Mouse (Mus musculus) liver, postnatal 0 days (tissue): Measurements from ENCODE around the gene Spock1. TPM values are rescaled to one million over a fixed set of nuclear protein-coding genes. Genes with fewer than 3 reads are reported as not detected.

Experiments
- ATAC-seq: fragments of 200-750 bp; cut with Nextera tagmentation; 2 replicates; pipeline ENCODE4 v1.8.0; 2017; ENCODE audit warnings: mild to moderate bottlenecking, moderate library complexity
- DNase-seq: peaks from one replicate; pipeline ENCODE4 v3.0.0-alpha.2; 2016
- H3K27ac ChIP-seq: fragments of 300-500 bp; sonication (generic); 2 replicates; pipeline ENCODE4 v1.5.1; 2014; ENCODE audit warnings: antibody characterized with exemption, moderate library complexity, mild to moderate bottlenecking, low read depth
- H3K27me3 ChIP-seq: fragments of 300-500 bp; sonication (generic); 2 replicates; pipeline ENCODE4 v1.6.1; 2014; ENCODE audit warnings: low read length, control low read depth, mixed read lengths; ENCODE audit not compliant: insufficient read depth
- H3K36me3 ChIP-seq: fragments of 300-500 bp; sonication (generic); replicated peaks from 2 replicates; pipeline ENCODE4 v1.6.1; 2014; ENCODE audit warnings: mild to moderate bottlenecking, control low read depth, low read length, moderate library complexity, mixed read lengths; ENCODE audit not compliant: insufficient read depth
- H3K4me1 ChIP-seq: fragments of 300-500 bp; sonication (generic); 2 replicates; pipeline ENCODE4 v1.6.1; 2014; ENCODE audit warnings: antibody characterized with exemption, mild to moderate bottlenecking, control low read depth; ENCODE audit not compliant: insufficient read depth
- H3K4me2 ChIP-seq: fragments of 300-500 bp; sonication (generic); 2 replicates; pipeline ENCODE4 v1.6.1; 2014; ENCODE audit warnings: low read depth, mild to moderate bottlenecking, low read length, moderate library complexity, mixed read lengths
- H3K4me3 ChIP-seq: fragments of 300-500 bp; sonication (generic); 2 replicates; pipeline ENCODE4 v1.5.1; 2014; ENCODE audit warnings: low read depth, low read length
- H3K9ac ChIP-seq: fragments of 300-500 bp; sonication (generic); replicated peaks from 2 replicates; pipeline ENCODE4 v1.6.1; 2014; ENCODE audit warnings: mild to moderate bottlenecking, moderate library complexity
- H3K9me3 ChIP-seq: fragments of 300-500 bp; sonication (generic); 2 replicates; pipeline ENCODE4 v1.6.1; 2016; ENCODE audit warnings: mild to moderate bottlenecking, control low read depth, low read length, mixed read lengths
- CTCF ChIP-seq: sonication (generic); IDR thresholded peaks from 2 replicates; pipeline ENCODE4 v1.5.1; 2016; ENCODE audit warnings: antibody characterized with exemption, low read depth
- EP300 ChIP-seq: IDR thresholded peaks from 2 replicates; pipeline ENCODE4 v1.6.1; 2016; ENCODE audit warnings: antibody characterized with exemption, low read depth, mild to moderate bottlenecking
- whole genome bisulfite sequencing: fragments of 180-500 bp; shearing (Covaris S2); extraction: QIAGEN DNeasy Blood & Tissue Kit; methylation state at CpG from one replicate; pipeline ENCODE4 v1.1.7; 2014; ENCODE audit not compliant: insufficient replicate concordance; 5-methylcytosine and 5-hydroxymethylcytosine counted together
- polyA plus RNA-seq: library from polyadenylated mRNA; unstranded; fragments of >200 nt; fragmentation: Nextera tagmentation; extraction: Ambion mirVana; gene quantifications from 2 replicates; pipeline ENCODE4 v1.2.1, GENCODE M21; 2015

The Spock1 gene
- polyA plus RNA-seq, 1 experiment from 2014 or later, result not detected

- Histone ChIP-seq H3K4me1 (no peaks in the 10 kb centered on the region), H3K27me3 (no peaks in the 10 kb centered on the region), H3K9ac (no peak overlapping the region), H3K36me3 (no peaks in the 10 kb centered on the region), H3K4me3 (no peak overlapping the region), H3K9me3 (no peaks in the 10 kb centered on the region), H3K4me2 (no peak overlapping the region), H3K27ac (no peak overlapping the region)
- ATAC-seq (no peak), DNase-seq (no peak)
- 90% methylated on average over 11 of the region's 11 CpGs for WGBS
- TF ChIP-seq EP300 (no peak), CTCF (no peak)
Measured at GRCm38 (mm10) chr13:57878797-57879196, 29.3 kb downstream of the Spock1 start.

DNA sequence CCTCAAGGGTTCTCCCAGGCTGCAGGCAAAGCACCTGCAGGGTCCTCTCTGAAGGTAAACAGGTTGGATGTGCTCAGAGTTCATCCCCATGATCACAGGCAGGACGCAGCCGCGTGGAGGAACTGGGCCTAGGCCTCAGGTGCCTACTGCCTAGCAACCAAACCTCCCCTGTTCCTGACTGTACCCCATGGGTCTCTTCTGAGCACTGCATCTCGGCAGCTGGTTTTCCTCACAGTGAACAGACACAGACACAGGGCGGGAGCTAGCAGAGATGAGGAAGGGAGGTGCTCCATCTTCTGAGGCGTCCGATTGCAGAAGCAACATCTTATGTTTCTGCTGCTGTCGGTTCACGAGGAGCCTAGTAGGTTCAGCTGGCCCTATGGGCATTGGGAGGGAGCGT, 30.4 kb downstream of the Spock1 start:
- H3K4me3 ChIP-seq, result no peak overlapping the region
- H3K4me1 ChIP-seq, result no peaks in the 10 kb centered on the region
- no peaks in the 10 kb centered on the region for H3K9me3 ChIP-seq
- ATAC-seq (no peak), DNase-seq (no peak)
- TF ChIP-seq CTCF (no peak), EP300 (no peak)
- H3K36me3 ChIP-seq, result no peaks in the 10 kb centered on the region
- 64% methylated on average over 10 of the region's 10 CpGs for WGBS
- H3K9ac ChIP-seq, result no peak overlapping the region
- H3K4me2 ChIP-seq, result no peak overlapping the region
- H3K27ac ChIP-seq, result no peak overlapping the region
- H3K27me3 ChIP-seq, result no peaks in the 10 kb centered on the region

- TF ChIP-seq CTCF (no peak), EP300 (no peak)
- WGBS, result 82% methylated on average over 5 of the region's 5 CpGs
Measured at GRCm38 (mm10) chr13:57876966-57877365, 31.2 kb downstream of the Spock1 start.

DNA sequence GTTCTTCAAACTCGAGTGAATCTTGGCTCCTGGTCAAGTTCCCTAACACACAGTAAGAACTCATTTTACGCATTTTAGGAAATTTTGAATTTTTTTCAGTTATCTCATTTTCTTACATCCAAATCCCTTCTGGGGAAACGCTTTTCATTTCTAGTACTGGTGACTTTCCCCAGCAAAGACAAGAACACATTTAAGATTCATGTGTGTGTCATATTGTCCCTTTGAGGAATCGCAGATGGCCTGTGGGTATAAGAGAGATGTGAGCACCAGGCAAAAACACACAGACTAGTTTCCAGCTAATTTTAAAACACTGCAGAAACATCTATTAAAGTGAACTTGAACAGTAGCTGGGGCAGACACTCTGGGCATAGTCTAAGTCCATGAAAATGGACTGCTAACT, 38.1 kb downstream of the Spock1 start:
- no peak overlapping the region for H3K9ac ChIP-seq
- no peak overlapping the region for H3K4me2 ChIP-seq
- ATAC-seq (no peak), DNase-seq (no peak)
- TF ChIP-seq EP300, result no peak
- no peak for TF ChIP-seq CTCF
- H3K27ac ChIP-seq, result no peak overlapping the region
- H3K4me3 ChIP-seq, result no peak overlapping the region
- WGBS, result 82% methylated on average over 4 of the region's 4 CpGs
- no peaks in the 10 kb centered on the region for H3K36me3 ChIP-seq
- no peaks in the 10 kb centered on the region for H3K9me3 ChIP-seq
- no peaks in the 10 kb centered on the region for H3K27me3 ChIP-seq
- no peaks in the 10 kb centered on the region for H3K4me1 ChIP-seq

More at GRCm38 (mm10) chr13:57876966-57877365, 31.2 kb downstream of the Spock1 start:
- ATAC-seq (no peak), DNase-seq (no peak)
- no peak overlapping the region for H3K9ac ChIP-seq
- H3K36me3 ChIP-seq, result no peaks in the 10 kb centered on the region
- no peak overlapping the region for H3K4me2 ChIP-seq
- H3K27ac ChIP-seq, result no peak overlapping the region
- no peaks in the 10 kb centered on the region for H3K4me1 ChIP-seq
- no peak overlapping the region for H3K4me3 ChIP-seq
- no peaks in the 10 kb centered on the region for H3K27me3 ChIP-seq
- no peaks in the 10 kb centered on the region for H3K9me3 ChIP-seq

DNA sequence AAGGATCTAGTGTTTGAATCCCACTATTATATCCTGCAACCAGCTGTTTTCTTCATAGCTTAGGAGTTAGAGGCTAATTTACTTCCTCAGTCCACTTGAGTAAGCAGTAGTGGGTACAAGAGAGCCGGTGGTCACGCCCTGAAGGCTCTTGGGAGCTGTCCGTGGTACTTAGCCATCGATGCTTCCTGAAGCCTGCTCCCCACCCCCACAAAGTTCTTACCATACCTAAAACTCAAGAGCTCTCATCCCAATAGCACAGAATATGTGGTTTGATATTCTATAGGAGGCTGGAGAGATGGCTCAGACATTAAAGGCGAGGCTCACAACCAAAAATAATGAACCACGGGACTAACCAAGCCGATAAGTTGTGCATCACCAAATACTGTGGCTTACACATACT, 40.5 kb downstream of the Spock1 start:
- no peak overlapping the region for H3K4me2 ChIP-seq
- WGBS, result 52% methylated on average over 7 of the region's 7 CpGs
- no peaks in the 10 kb centered on the region for H3K4me1 ChIP-seq
- no peaks in the 10 kb centered on the region for H3K36me3 ChIP-seq
- H3K4me3 ChIP-seq, result no peak overlapping the region
- H3K27me3 ChIP-seq, result no peaks in the 10 kb centered on the region
- ATAC-seq (no peak), DNase-seq (peak; percentile 20)
- no peak for TF ChIP-seq CTCF
- TF ChIP-seq EP300, result no peak
- no peak overlapping the region for H3K27ac ChIP-seq
- H3K9me3 ChIP-seq, result no peaks in the 10 kb centered on the region
- no peak overlapping the region for H3K9ac ChIP-seq

DNA sequence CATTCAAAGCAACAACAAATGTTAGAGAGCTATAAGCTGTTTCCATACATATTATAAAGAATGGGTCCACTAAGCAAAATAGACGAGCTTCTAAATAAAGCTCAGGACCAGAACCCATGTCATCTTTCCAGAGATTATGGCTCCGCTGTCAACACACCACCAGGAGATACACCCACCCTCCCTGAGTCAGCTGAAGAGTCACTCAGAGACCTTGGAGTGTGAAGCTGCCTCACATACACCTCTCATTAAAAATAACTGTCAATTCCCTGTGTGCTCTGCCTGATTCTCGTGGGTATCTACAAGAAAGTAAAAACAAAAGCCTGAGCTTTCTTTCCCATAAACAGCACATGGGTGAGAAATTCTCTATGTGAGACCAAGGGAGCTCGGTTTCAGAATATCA, 43.1 kb downstream of the Spock1 start:
- ATAC-seq (no peak), DNase-seq (no peak)
- 65% methylated on average over 4 of the region's 4 CpGs for WGBS
- Histone ChIP-seq H3K27me3 (no peaks in the 10 kb centered on the region), H3K4me1 (no peaks in the 10 kb centered on the region), H3K27ac (no peak overlapping the region), H3K4me2 (no peak overlapping the region), H3K36me3 (no peaks in the 10 kb centered on the region), H3K9me3 (no peaks in the 10 kb centered on the region), H3K9ac (no peak overlapping the region), H3K4me3 (no peak overlapping the region)
- TF ChIP-seq EP300 (no peak), CTCF (no peak)

- no peaks in the 10 kb centered on the region for H3K4me1 ChIP-seq
- H3K9ac ChIP-seq, result no peak overlapping the region
- TF ChIP-seq CTCF (no peak), EP300 (no peak)
- H3K4me3 ChIP-seq, result no peak overlapping the region
- ATAC-seq (no peak), DNase-seq (no peak)
- no peak overlapping the region for H3K4me2 ChIP-seq
- no peaks in the 10 kb centered on the region for H3K36me3 ChIP-seq
- no peak overlapping the region for H3K27ac ChIP-seq
- WGBS, result 64% methylated on average over 9 of the region's 9 CpGs
- H3K9me3 ChIP-seq, result no peaks in the 10 kb centered on the region
- H3K27me3 ChIP-seq, result no peaks in the 10 kb centered on the region
Measured at GRCm38 (mm10) chr13:57858491-57858890, 49.6 kb downstream of the Spock1 start.
